Mouse (Mus musculus) fat pad, adult 2 months (tissue): ENCODE measurements at regions not wholly inside any gene's neighbourhood (a gene's known extent, or its start where the extent isn't known, plus 50 kb on each side); places are given as distances from the start of the nearest gene placed in this dataset.

ENCODE experiments used
- DNase-seq: peaks from one replicate; pipeline ENCODE4 v3.0.0-alpha.2; 2011; ENCODE audit warnings: low read depth, low spot score; ENCODE audit errors: extremely low read depth

DNA sequence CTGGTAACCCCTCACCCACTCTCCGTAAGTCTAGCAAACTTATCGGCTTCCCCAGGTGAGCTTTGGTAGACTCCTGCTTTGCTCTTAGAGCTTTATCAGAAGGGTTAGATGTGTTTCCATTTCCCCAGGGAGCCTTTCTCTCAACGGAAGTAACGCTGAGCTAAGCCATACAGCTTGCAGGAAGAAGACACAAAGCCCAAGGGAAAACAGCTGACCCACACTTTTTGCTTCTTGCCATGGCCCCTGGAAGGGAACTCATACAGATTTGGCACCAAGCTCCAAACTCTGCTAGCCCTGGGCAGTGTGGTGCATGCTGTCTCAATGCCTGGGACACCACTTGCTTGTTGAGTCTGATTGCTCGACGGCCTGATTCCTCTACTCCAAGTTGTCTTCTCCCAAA lies 242.6 kb downstream of the Sipa1l2 start:
- DNase-seq, result no peak

GRCm38 (mm10) chr8:125325736-125326135 lies 243.9 kb downstream of the Sipa1l2 start:
- no peak for DNase-seq

DNA sequence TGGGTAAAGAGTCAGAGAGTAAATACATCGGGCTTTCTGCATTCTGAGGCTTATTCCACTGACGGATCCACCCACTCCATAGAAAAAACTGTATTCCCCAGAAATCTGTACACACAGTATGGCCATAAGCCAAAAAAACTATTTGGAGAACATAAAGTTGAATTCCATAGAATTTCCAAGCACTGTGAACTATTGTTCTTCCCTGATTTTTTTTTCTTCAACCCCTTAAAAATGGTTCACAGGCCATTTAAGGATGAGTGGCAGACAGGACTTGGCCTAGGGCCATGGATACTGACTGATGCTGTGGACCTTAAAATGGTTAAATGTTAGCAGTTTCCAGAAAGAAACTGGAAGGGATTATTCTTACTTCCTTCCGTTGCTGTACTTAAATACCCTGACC lies 247.0 kb downstream of the Sipa1l2 start:
- no peak for DNase-seq

- no peak for DNase-seq
These were observed 252.0 kb downstream of the Sipa1l2 start for GRCm38 (mm10) chr8:125317584-125317991.

DNA sequence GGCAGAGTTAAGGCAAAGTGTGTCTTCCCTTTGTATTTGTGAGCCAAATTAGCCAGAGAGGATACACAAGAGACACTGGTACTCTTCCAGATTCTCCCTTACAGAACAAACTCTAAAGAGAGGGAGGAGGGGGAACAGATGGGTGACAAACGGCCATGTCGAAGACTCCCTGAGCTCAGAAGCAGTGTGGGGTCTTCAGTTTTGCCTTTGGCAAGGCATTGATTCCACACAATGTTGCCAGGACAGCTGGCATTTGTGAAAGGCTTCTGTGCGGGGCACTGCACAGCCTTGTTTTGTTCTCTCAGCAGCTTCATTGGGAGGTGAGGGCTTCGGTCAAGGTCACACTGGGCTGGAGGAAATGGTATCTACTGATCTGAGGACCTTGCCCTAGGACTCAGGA lies 253.9 kb downstream of the Sipa1l2 start:
- no peak for DNase-seq

- no peak for DNase-seq
These were observed 254.6 kb downstream of the Sipa1l2 start for GRCm38 (mm10) chr8:125314996-125315395.

DNA sequence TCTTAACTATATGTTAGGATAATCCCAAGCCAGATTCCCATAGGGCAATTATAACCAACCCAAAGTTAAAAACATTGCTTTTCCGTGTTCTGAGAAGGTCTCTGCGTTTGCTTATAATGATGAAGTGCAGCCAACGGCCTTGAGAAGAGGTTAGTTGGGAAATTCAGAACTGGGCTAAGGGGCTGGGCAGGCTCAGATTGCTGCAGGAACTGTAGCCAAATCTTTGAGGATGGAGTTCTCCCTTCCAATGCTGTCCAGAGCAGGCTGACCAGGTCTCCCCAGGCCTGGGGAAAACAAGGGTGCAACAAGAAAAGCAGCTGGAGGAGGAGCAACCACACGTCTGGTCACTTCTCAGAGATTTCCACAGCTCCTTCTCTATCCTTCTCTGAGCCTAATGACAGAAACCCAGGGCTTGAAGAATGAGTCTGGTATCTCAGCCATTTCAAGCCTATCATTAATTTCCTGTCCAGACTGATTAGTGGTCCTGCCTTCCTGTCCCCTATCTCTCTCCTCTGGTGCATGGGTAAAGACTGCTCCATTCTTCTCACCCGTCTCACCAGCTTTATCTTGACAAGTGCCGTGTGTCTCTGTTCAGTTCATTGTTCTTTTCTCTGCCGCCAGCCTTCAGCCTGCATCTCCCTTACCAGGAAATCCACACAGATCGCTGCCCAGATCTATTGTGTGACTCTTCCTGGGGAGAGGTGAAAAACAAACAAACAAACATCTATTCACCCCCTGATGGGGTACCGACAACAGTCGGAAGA lies 255.2 kb downstream of the Sipa1l2 start:
- no peak for DNase-seq

GRCm38 (mm10) chr8:125311228-125312053 lies 257.4 kb downstream of the Disc1 start:
- DNase-seq, result no peak
